Mouse (Mus musculus): ENCODE data around the gene Atp2a2. TPM values are rescaled to one million over a fixed set of nuclear protein-coding genes. Genes with fewer than 3 reads are reported as not detected.
"Not testable (repeated sequence)": the region's sequence is repeated elsewhere in the genome, so short reads cannot be mapped to it uniquely, and the experiment has no call there.

Gene Atp2a2
- polyA plus RNA-seq, 1 experiment from 2014 or later, result 43.5 TPM

GRCm38 (mm10) chr5:122486243-122486642 lies 15.8 kb downstream of the Atp2a2 start:
- H3K36me3 ChIP-seq, result peaks cover 92% of the 10 kb centered on the region
- WGBS, result 73% methylated on average over 5 of the region's 5 CpGs
- H3K4me2 ChIP-seq; H3K4me1 ChIP-seq (replicated peaks); H3K27me3 ChIP-seq; H3K9ac ChIP-seq; H3K4me3 ChIP-seq; ATAC-seq (ENCODE audit: low read depth); H3K27ac ChIP-seq (replicated peaks); H3K9me3 ChIP-seq: not testable (repeated sequence)

- no peak for ATAC-seq (ENCODE audit: low read depth)
- H3K36me3 ChIP-seq, result peaks cover 76% of the 10 kb centered on the region
- H3K4me3 ChIP-seq, result no peak overlapping the region
- no peaks in the 10 kb centered on the region for H3K9me3 ChIP-seq
- no peak overlapping the region for H3K9ac ChIP-seq
- H3K4me2 ChIP-seq, result no peak overlapping the region
- WGBS, result 94% methylated on average over 6 of the region's 6 CpGs
- no peaks in the 10 kb centered on the region for H3K27me3 ChIP-seq
- no peak overlapping the region for H3K27ac ChIP-seq (replicated peaks)
- H3K4me1 ChIP-seq (replicated peaks), result no peaks in the 10 kb centered on the region
Observed at GRCm38 (mm10) chr5:122482733-122483391, 19.2 kb downstream of the Atp2a2 start.

GRCm38 (mm10) chr5:122481844-122482243 lies 20.2 kb downstream of the Atp2a2 start:
- ATAC-seq (ENCODE audit: low read depth), result no peak
- 83% methylated on average over 5 of the region's 5 CpGs for WGBS
- peaks cover 78% of the 10 kb centered on the region for H3K36me3 ChIP-seq

GRCm38 (mm10) chr5:122479131-122479530 lies 22.9 kb downstream of the Atp2a2 start:
- no peak overlapping the region for H3K4me2 ChIP-seq
- H3K4me3 ChIP-seq, result no peak overlapping the region
- H3K4me1 ChIP-seq (replicated peaks), result peaks cover 3% of the 10 kb centered on the region; the same call in 1 of the 2 replicates
- no peaks in the 10 kb centered on the region for H3K9me3 ChIP-seq
- ATAC-seq (ENCODE audit: low read depth), result no peak
- no peaks in the 10 kb centered on the region for H3K27me3 ChIP-seq
- WGBS, result 54% methylated on average over 2 of the region's 2 CpGs
- H3K27ac ChIP-seq (replicated peaks), result no peak overlapping the region
- no peak overlapping the region for H3K9ac ChIP-seq
- H3K36me3 ChIP-seq, result peaks cover 79% of the 10 kb centered on the region

More at GRCm38 (mm10) chr5:122481844-122482243, 20.2 kb downstream of the Atp2a2 start:
- Histone ChIP-seq H3K4me1 (replicated peaks) (no peaks in the 10 kb centered on the region), H3K27ac (replicated peaks) (no peak overlapping the region), H3K9me3 (no peaks in the 10 kb centered on the region), H3K9ac (no peak overlapping the region), H3K4me3 (no peak overlapping the region), H3K27me3 (no peaks in the 10 kb centered on the region), H3K4me2 (no peak overlapping the region)

- Histone ChIP-seq H3K4me1 (replicated peaks) (peaks cover 11% of the 10 kb centered on the region; the same call in 1 of the 2 replicates), H3K4me2 (no peak overlapping the region), H3K27ac (replicated peaks) (no peak overlapping the region), H3K27me3 (no peaks in the 10 kb centered on the region), H3K4me3 (no peak overlapping the region), H3K36me3 (peaks cover 78% of the 10 kb centered on the region), H3K9me3 (no peaks in the 10 kb centered on the region), H3K9ac (no peak overlapping the region)
- 97% methylated on average over 3 of the region's 3 CpGs for WGBS
- ATAC-seq (ENCODE audit: low read depth), result no peak
Observed at GRCm38 (mm10) chr5:122477492-122477891, 24.5 kb downstream of the Atp2a2 start.

- Histone ChIP-seq H3K9ac (no peak overlapping the region), H3K27me3 (no peaks in the 10 kb centered on the region), H3K4me1 (replicated peaks) (peaks cover 11% of the 10 kb centered on the region; the same call in 1 of the 2 replicates), H3K9me3 (no peaks in the 10 kb centered on the region), H3K4me3 (no peak overlapping the region), H3K36me3 (peaks cover 80% of the 10 kb centered on the region), H3K27ac (replicated peaks) (no peak overlapping the region), H3K4me2 (no peak overlapping the region)
- no peak for ATAC-seq (ENCODE audit: low read depth)
- 87% methylated on average over 3 of the region's 3 CpGs for WGBS
Observed at GRCm38 (mm10) chr5:122476078-122476477, 25.9 kb downstream of the Atp2a2 start.

GRCm38 (mm10) chr5:122474643-122475363 lies 27.2 kb downstream of the Atp2a2 start:
- Histone ChIP-seq H3K4me3 (no peak overlapping the region), H3K9ac (no peak overlapping the region), H3K36me3 (peaks cover 84% of the 10 kb centered on the region), H3K4me1 (replicated peaks) (peaks cover 11% of the 10 kb centered on the region; the same call in 1 of the 2 replicates), H3K27ac (replicated peaks) (no peak overlapping the region), H3K9me3 (no peaks in the 10 kb centered on the region), H3K27me3 (no peaks in the 10 kb centered on the region), H3K4me2 (no peak overlapping the region)
- no peak for ATAC-seq (ENCODE audit: low read depth)
- WGBS, result 82% methylated on average over 4 of the region's 4 CpGs

- no peak overlapping the region for H3K4me3 ChIP-seq
- H3K27ac ChIP-seq (replicated peaks), result no peak overlapping the region
- 86% methylated on average over 5 of the region's 5 CpGs for WGBS
- H3K9ac ChIP-seq, result no peak overlapping the region
- no peak overlapping the region for H3K4me2 ChIP-seq
- peaks cover 97% of the 10 kb centered on the region for H3K36me3 ChIP-seq
- ATAC-seq (ENCODE audit: low read depth), result no peak
- H3K27me3 ChIP-seq, result no peaks in the 10 kb centered on the region
- no peaks in the 10 kb centered on the region for H3K9me3 ChIP-seq
- H3K4me1 ChIP-seq (replicated peaks), result peaks cover 11% of the 10 kb centered on the region; the same call in 1 of the 2 replicates
Observed at GRCm38 (mm10) chr5:122471658-122472057, 30.4 kb downstream of the Atp2a2 start.

- WGBS, result 91% methylated on average over 9 of the region's 9 CpGs
- H3K9me3 ChIP-seq, result no peaks in the 10 kb centered on the region
- H3K9ac ChIP-seq, result no peak overlapping the region
- H3K27me3 ChIP-seq, result no peaks in the 10 kb centered on the region
- H3K4me3 ChIP-seq, result no peak overlapping the region
- peaks cover 98% of the 10 kb centered on the region for H3K36me3 ChIP-seq
- no peaks in the 10 kb centered on the region for H3K4me1 ChIP-seq (replicated peaks)
- H3K27ac ChIP-seq (replicated peaks), result no peak overlapping the region
- ATAC-seq (ENCODE audit: low read depth), result no peak
- no peak overlapping the region for H3K4me2 ChIP-seq
Observed at GRCm38 (mm10) chr5:122461431-122461830, 40.6 kb downstream of the Atp2a2 start.

GRCm38 (mm10) chr5:122460656-122461055 lies 41.4 kb downstream of the Atp2a2 start:
- no peaks in the 10 kb centered on the region for H3K9me3 ChIP-seq
- no peak overlapping the region for H3K4me3 ChIP-seq
- ATAC-seq (ENCODE audit: low read depth), result no peak

GRCm38 (mm10) chr5:122459335-122459734 lies 42.7 kb downstream of the Atp2a2 start:
- no peaks in the 10 kb centered on the region for H3K27me3 ChIP-seq
- no peak overlapping the region for H3K9ac ChIP-seq
- ATAC-seq (ENCODE audit: low read depth), result no peak
- H3K4me2 ChIP-seq, result no peak overlapping the region
- H3K4me3 ChIP-seq, result no peak overlapping the region
- H3K27ac ChIP-seq (replicated peaks), result no peak overlapping the region
- 95% methylated on average over 5 of the region's 5 CpGs for WGBS
- no peaks in the 10 kb centered on the region for H3K4me1 ChIP-seq (replicated peaks)
- no peaks in the 10 kb centered on the region for H3K9me3 ChIP-seq
- H3K36me3 ChIP-seq, result peaks cover 98% of the 10 kb centered on the region

More at GRCm38 (mm10) chr5:122460656-122461055, 41.4 kb downstream of the Atp2a2 start:
- no peak overlapping the region for H3K27ac ChIP-seq (replicated peaks)
- H3K36me3 ChIP-seq, result peaks cover 98% of the 10 kb centered on the region
- 82% methylated on average over 11 of the region's 11 CpGs for WGBS
- H3K9ac ChIP-seq, result no peak overlapping the region
- H3K4me1 ChIP-seq (replicated peaks), result no peaks in the 10 kb centered on the region
- H3K27me3 ChIP-seq, result no peaks in the 10 kb centered on the region
- no peak overlapping the region for H3K4me2 ChIP-seq

- H3K9ac ChIP-seq, result no peak overlapping the region
- H3K4me1 ChIP-seq (replicated peaks), result no peaks in the 10 kb centered on the region
- ATAC-seq (ENCODE audit: low read depth), result no peak
- H3K4me3 ChIP-seq, result no peak overlapping the region
- H3K9me3 ChIP-seq, result no peaks in the 10 kb centered on the region
- 90% methylated on average over 4 of the region's 4 CpGs for WGBS
- no peak overlapping the region for H3K27ac ChIP-seq (replicated peaks)
- H3K4me2 ChIP-seq, result no peak overlapping the region
- H3K27me3 ChIP-seq, result no peaks in the 10 kb centered on the region
- peaks cover 98% of the 10 kb centered on the region for H3K36me3 ChIP-seq
Observed at GRCm38 (mm10) chr5:122458066-122458465, 44.0 kb downstream of the Atp2a2 start.
